Mouse (Mus musculus) liver, embryonic 14.5 days (tissue): Measurements from ENCODE around the gene Atxn1l. TPM values are rescaled to one million over a fixed set of nuclear protein-coding genes. Genes with fewer than 3 reads are reported as not detected.

Experiments used
- ATAC-seq: fragments of 200-750 bp; cut with Nextera tagmentation; 2 replicates; pipeline ENCODE4 v1.8.0; 2017; ENCODE audit warnings: moderate number of reproducible peaks, mild to moderate bottlenecking, moderate library complexity; ENCODE audit not compliant: insufficient read depth
- DNase-seq, 3 experiments: peaks; one replicate each; pipeline ENCODE4 v3.0.0-alpha.2; 2012 to 2013; ENCODE audit warnings: low read depth in 3 of 3, low spot score in 3 of 3
- H3K27ac ChIP-seq: fragments of 300-500 bp; sonication (generic); 2 replicates; pipeline ENCODE4 v1.5.1; 2014; ENCODE audit warnings: moderate library complexity, mild to moderate bottlenecking, control low read depth, inconsistent platforms
- H3K27me3 ChIP-seq: fragments of 300-500 bp; sonication (generic); 2 replicates; pipeline ENCODE4 v1.6.1; 2014; ENCODE audit warnings: mild to moderate bottlenecking, low read length, moderate library complexity; ENCODE audit not compliant: control insufficient read depth, insufficient read depth
- H3K36me3 ChIP-seq: fragments of 300-500 bp; sonication (generic); replicated peaks from 2 replicates; pipeline ENCODE4 v1.6.1; 2014; ENCODE audit warnings: low read depth; ENCODE audit not compliant: control insufficient read depth, insufficient read depth
- H3K4me1 ChIP-seq, 2 experiments: fragments of 200-500 bp in 1 of 2; fragments of 300-500 bp in 1 of 2; sonication (generic) in 1 of 2; replicated peaks; 2 replicates each; pipeline ENCODE4 v1.6.1; 2012 to 2014; ENCODE audit warnings: antibody characterized with exemption in 1 of 2, inconsistent platforms in 1 of 2, low read length in 1 of 2; ENCODE audit not compliant: control insufficient read depth in 2 of 2, insufficient read depth in 2 of 2
- H3K4me2 ChIP-seq: fragments of 300-500 bp; sonication (generic); 2 replicates; pipeline ENCODE4 v1.6.1; 2014; ENCODE audit warnings: low read depth, mild to moderate bottlenecking, control low read depth, moderate library complexity
- H3K4me3 ChIP-seq, 2 experiments: fragments of 200-500 bp in 1 of 2; fragments of 300-500 bp in 1 of 2; sonication (generic) in 1 of 2; 2 replicates each; pipeline ENCODE4 v1.5.1; 2012 to 2014; ENCODE audit warnings: low read depth in 2 of 2, low read length in 2 of 2, mild to moderate bottlenecking in 2 of 2, control low read depth in 1 of 2, inconsistent platforms in 1 of 2, moderate library complexity in 1 of 2; ENCODE audit not compliant: insufficient read depth in 1 of 2
- H3K9ac ChIP-seq: fragments of 300-500 bp; sonication (generic); replicated peaks from 2 replicates; pipeline ENCODE4 v1.6.1; 2014; ENCODE audit warnings: mild to moderate bottlenecking, control low read depth, moderate library complexity
- H3K9me3 ChIP-seq: fragments of 300-500 bp; sonication (generic); 2 replicates; pipeline ENCODE4 v1.6.1; 2016; ENCODE audit warnings: low read length, mixed read lengths; ENCODE audit not compliant: control insufficient read depth
- CTCF ChIP-seq: IDR thresholded peaks from 2 replicates; pipeline ENCODE4 v1.5.1; 2016; ENCODE audit warnings: antibody characterized with exemption, low read depth, control low read depth
- EP300 ChIP-seq: IDR thresholded peaks from 2 replicates; pipeline ENCODE4 v1.6.1; 2016; ENCODE audit warnings: antibody characterized with exemption, low read depth
- WGBS: fragments of 180-500 bp; shearing (Covaris S2); extraction: QIAGEN DNeasy Blood & Tissue Kit; methylation state at CpG from one replicate; pipeline ENCODE4 v1.1.7; 2014; ENCODE audit not compliant: insufficient replicate concordance; 5-methylcytosine and 5-hydroxymethylcytosine counted together
- polyA plus RNA-seq, 2 experiments: library from polyadenylated mRNA; depleted of rRNA in 1 of 2; stranded (reverse) in 1 of 2; unstranded in 1 of 2; fragments of >200 nt; fragmentation: Nextera tagmentation in 1 of 2; extraction: Ambion mirVana in 1 of 2; gene quantifications; 2 replicates each; pipeline versions ENCODE4 v1.2.1 to v1.2.3; 2012 to 2014

Atxn1l gene
- polyA plus RNA-seq, 2 experiments = 2.0 to 2.5 TPM

DNA sequence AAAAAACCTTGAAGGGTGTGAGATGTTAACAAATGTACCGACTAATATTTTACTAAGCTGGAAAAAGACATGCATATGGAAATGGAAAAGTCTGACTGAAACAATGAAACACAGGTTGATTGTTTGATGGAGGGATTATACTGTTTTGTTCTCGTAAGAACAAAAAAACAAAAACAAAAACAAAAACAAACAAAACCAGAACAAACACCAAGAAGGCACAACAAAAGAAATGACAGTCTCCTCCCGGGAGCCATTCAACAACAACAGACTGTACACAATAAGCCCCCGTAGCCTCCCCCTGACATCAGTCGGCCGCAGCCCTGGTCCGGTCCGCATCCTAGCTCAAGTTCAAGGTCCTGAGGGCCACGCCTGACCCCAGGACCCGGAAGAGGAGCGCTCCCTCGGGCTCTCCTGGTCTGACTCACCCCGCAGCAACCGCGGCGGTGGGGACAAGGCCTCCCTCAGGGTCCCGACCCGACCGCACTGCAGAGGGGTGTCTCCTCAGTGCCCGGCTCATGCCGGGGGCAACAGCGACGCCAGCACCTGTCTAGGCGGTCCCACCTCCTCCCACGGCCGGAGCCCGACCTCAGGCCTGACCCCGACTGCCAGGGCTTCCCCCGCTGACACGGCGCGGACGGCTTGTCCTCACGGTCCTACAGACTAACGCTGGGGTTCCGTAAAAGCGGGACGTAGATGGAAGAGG is 44.9 kb downstream of the Atxn1l start:
- ATAC-seq (peak; percentile 76), DNase-seq (peak in 2 of 3 experiments; percentile 39 to 50)
- WGBS = under 1% methylated on average over 38 of the region's 38 CpGs

DNA sequence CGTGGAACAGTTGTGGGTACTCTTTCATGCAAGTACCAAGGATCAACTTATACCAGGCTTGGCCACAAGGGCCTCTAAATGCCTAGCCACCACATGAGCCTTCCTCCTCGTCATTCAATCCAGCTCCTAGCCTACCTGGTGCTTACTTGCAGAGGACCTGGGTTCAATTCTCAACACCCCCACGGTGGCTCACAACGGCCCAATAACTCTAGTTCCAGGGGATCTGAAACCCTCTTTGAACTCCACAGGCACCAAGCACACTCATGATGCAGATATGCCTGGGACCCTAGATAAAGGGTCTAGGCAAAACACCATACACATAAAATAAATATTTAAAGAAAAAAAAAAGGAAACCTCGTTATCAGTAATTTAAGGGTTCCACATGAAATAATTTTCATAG is 45.8 kb downstream of the Atxn1l start:
- Histone ChIP-seq H3K36me3 (no peaks in the 10 kb centered on the region), H3K4me1 (peaks cover 14 to 18% of the 10 kb centered on the region in 2 experiments), H3K9ac (peak overlapping the region; percentile 67), H3K4me2 (peak overlapping the region; percentile 91), H3K9me3 (no peaks in the 10 kb centered on the region), H3K27me3 (no peaks in the 10 kb centered on the region), H3K27ac (no peak overlapping the region), H3K4me3 (peak overlapping the region; percentile 33 to 69)
- ATAC-seq (no peak), DNase-seq (no peak)
- peak; percentile 55 for TF ChIP-seq CTCF
- no peak for TF ChIP-seq EP300
- 38% methylated on average over 5 of the region's 5 CpGs for WGBS

More for the DNA sequence above, 44.9 kb downstream of the Atxn1l start:
- Histone ChIP-seq H3K9me3 (no peaks in the 10 kb centered on the region), H3K36me3 (no peaks in the 10 kb centered on the region), H3K9ac (peak overlapping the region; percentile 67), H3K4me1 (peaks cover 14 to 18% of the 10 kb centered on the region in 2 experiments), H3K27me3 (no peaks in the 10 kb centered on the region), H3K4me2 (peak overlapping the region; percentile 91), H3K27ac (no peak overlapping the region; the same call in 1 of the 2 replicates), H3K4me3 (peak overlapping the region; percentile 69 to 91)
- TF ChIP-seq CTCF = no peak

DNA sequence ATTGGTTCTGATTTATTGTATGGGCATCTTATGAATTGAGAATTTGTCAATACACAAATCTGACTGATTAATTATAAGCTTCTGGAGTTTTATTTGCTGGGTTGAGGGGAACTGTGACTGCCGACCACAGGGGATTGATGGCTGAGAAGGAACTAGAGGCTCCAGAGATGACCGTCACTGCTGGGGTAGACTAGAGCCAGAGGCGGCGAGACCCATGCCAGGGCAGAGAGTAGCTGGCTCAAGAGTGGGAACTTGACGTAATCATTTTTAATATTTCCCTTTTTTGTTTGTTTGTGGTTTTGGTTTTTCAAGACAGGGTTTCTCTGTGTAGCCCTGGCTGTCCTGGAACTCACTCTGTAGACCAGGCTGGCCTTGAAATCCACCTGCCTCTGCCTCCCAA is 50.3 kb downstream of the Atxn1l start:
- H3K9ac ChIP-seq = no peak overlapping the region
- peaks cover 12% of the 10 kb centered on the region for H3K36me3 ChIP-seq
- no peaks in the 10 kb centered on the region for H3K27me3 ChIP-seq
- no peaks in the 10 kb centered on the region for H3K9me3 ChIP-seq
- DNase-seq (no peak), ATAC-seq (no peak)
- H3K4me2 ChIP-seq = no peak overlapping the region
- no peak overlapping the region for H3K27ac ChIP-seq
- H3K4me1 ChIP-seq = peaks cover 8 to 9% of the 10 kb centered on the region in 2 experiments
- no peak for TF ChIP-seq CTCF
- TF ChIP-seq EP300 = no peak
- H3K4me3 ChIP-seq = no peak overlapping the region
- 70% methylated on average over 5 of the region's 5 CpGs for WGBS

DNA sequence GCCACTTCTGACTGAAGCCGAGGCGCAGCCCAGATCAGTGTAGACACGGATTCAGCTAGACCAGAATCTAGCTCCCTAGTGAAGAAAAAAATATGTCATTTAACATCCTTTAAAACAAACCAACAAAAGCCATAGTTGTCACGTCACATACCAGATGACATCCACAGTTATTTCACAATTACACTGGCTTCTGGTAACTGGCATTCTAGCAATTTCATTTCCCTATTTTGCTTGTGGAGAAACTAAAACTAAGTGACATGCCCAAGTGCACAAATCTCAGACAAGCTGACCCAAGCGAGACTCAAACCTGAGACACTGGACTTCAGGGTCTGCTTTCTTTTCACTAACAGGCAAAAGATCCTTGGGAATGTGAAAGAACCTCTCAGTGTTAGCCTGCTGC is 55.4 kb downstream of the Atxn1l start:
- WGBS = 78% methylated on average over 5 of the region's 5 CpGs
- Histone ChIP-seq H3K4me3 (no peak overlapping the region), H3K9me3 (no peaks in the 10 kb centered on the region), H3K36me3 (peaks cover 54% of the 10 kb centered on the region), H3K27me3 (no peaks in the 10 kb centered on the region), H3K4me2 (no peak overlapping the region), H3K4me1 (no peaks in the 10 kb centered on the region), H3K9ac (no peak overlapping the region), H3K27ac (no peak overlapping the region)
- no peak for TF ChIP-seq EP300
- TF ChIP-seq CTCF = no peak
- ATAC-seq = no peak
- no peak for DNase-seq

DNA sequence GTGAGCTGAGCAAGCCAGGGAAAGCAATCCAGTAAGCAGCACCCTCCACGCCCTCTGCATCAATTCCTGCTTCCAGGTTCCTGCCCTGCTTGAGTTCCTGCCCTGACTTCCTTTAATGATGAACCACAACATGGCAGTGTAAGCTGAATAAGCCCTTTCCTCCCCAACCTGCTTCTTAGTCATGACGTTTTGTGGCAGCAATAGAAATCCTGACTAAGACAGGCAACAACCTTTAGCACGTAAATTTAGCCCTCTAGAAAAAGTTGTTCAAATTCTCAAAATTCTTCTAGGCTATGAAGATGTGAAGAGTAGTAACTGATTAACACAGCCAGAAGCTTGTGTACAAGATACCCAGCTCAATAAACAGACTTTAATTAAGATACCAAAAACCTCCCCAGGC is 56.0 kb downstream of the Atxn1l start:
- no peak for TF ChIP-seq EP300
- no peak for TF ChIP-seq CTCF
- ATAC-seq = no peak
- Histone ChIP-seq H3K4me1 (no peaks in the 10 kb centered on the region), H3K36me3 (peaks cover 60% of the 10 kb centered on the region), H3K9ac (no peak overlapping the region), H3K4me2 (no peak overlapping the region), H3K27me3 (no peaks in the 10 kb centered on the region), H3K4me3 (no peak overlapping the region), H3K9me3 (no peaks in the 10 kb centered on the region), H3K27ac (no peak overlapping the region)
- 68% methylated on average over 3 of the region's 3 CpGs for WGBS
- no peak for DNase-seq

Other genes with a start within 250 kb of the Atxn1l start
- not detected in 2 replicates for gene Pmfbp1, start 243.7 kb downstream of the Atxn1l start, polyA plus RNA-seq (2012; rRNA removed)
- not detected in 2 replicates for gene Pmfbp1, start 243.7 kb downstream of the Atxn1l start, polyA plus RNA-seq (2014; fragmentation: Nextera tagmentation; extraction: Ambion mirVana)
- gene Dhx38, start 171.9 kb downstream of the Atxn1l start, polyA plus RNA-seq (2012; rRNA removed) = 7.9 and 8.6 TPM in 2 replicates
- gene Dhx38, start 171.9 kb downstream of the Atxn1l start, polyA plus RNA-seq (2014; fragmentation: Nextera tagmentation; extraction: Ambion mirVana) = 8.2 TPM in 2 replicates
- 2.2 TPM in 2 replicates for gene Txnl4b, start 171.8 kb downstream of the Atxn1l start, polyA plus RNA-seq (2012; rRNA removed)
- 10.0 and 12.8 TPM in 2 replicates for gene Txnl4b, start 171.8 kb downstream of the Atxn1l start, polyA plus RNA-seq (2014; fragmentation: Nextera tagmentation; extraction: Ambion mirVana)
- 21.8 and 31.9 TPM in 2 replicates for gene Hp, start 158.6 kb downstream of the Atxn1l start, polyA plus RNA-seq (2012; rRNA removed)
- 27.8 and 50.8 TPM in 2 replicates for gene Hp, start 158.6 kb downstream of the Atxn1l start, polyA plus RNA-seq (2014; fragmentation: Nextera tagmentation; extraction: Ambion mirVana)
- 12.5 and 14.8 TPM in 2 replicates for gene Dhodh, start 129.1 kb downstream of the Atxn1l start, polyA plus RNA-seq (2012; rRNA removed)
- gene Dhodh, start 129.1 kb downstream of the Atxn1l start, polyA plus RNA-seq (2014; fragmentation: Nextera tagmentation; extraction: Ambion mirVana) = 15.3 and 19.0 TPM in 2 replicates
- 0.76 and 0.88 TPM in 2 replicates for gene Pkd1l3, start 123.2 kb downstream of the Atxn1l start, polyA plus RNA-seq (2012; rRNA removed)
- 0.37 and 0.71 TPM in 2 replicates for gene Pkd1l3, start 123.2 kb downstream of the Atxn1l start, polyA plus RNA-seq (2014; fragmentation: Nextera tagmentation; extraction: Ambion mirVana)
- gene Ist1, start 44.5 kb downstream of the Atxn1l start, polyA plus RNA-seq (2012; rRNA removed) = 14.4 and 19.5 TPM in 2 replicates
- 31.1 and 32.6 TPM in 2 replicates for gene Ist1, start 44.5 kb downstream of the Atxn1l start, polyA plus RNA-seq (2014; fragmentation: Nextera tagmentation; extraction: Ambion mirVana)
- gene Zfp821, start 32.2 kb downstream of the Atxn1l start, polyA plus RNA-seq (2012; rRNA removed) = 3.2 and 4.8 TPM in 2 replicates
- 5.0 and 5.4 TPM in 2 replicates for gene Zfp821, start 32.2 kb downstream of the Atxn1l start, polyA plus RNA-seq (2014; fragmentation: Nextera tagmentation; extraction: Ambion mirVana)
- gene Ap1g1, start 40.8 kb upstream of the Atxn1l start, polyA plus RNA-seq (2012; rRNA removed) = 12.5 and 13.8 TPM in 2 replicates
- 10.0 and 12.1 TPM in 2 replicates for gene Ap1g1, start 40.8 kb upstream of the Atxn1l start, polyA plus RNA-seq (2014; fragmentation: Nextera tagmentation; extraction: Ambion mirVana)
- 6.5 TPM in 2 replicates for gene Phlpp2, start 130.8 kb upstream of the Atxn1l start, polyA plus RNA-seq (2012; rRNA removed)
- 3.1 and 3.9 TPM in 2 replicates for gene Phlpp2, start 130.8 kb upstream of the Atxn1l start, polyA plus RNA-seq (2014; fragmentation: Nextera tagmentation; extraction: Ambion mirVana)
- gene Marveld3, start 224.5 kb upstream of the Atxn1l start, polyA plus RNA-seq (2012; rRNA removed) = 0.02 and 0.04 TPM in 2 replicates
- gene Marveld3, start 224.5 kb upstream of the Atxn1l start, polyA plus RNA-seq (2014; fragmentation: Nextera tagmentation; extraction: Ambion mirVana) = 0.09 TPM in 1 of 2 replicates, not detected in the other